Mouse (Mus musculus) spleen, postnatal 10 days (tissue): ENCODE results near the gene Ap3b2.
"Not testable (repeated sequence)": the region's sequence is repeated elsewhere in the genome, so short reads cannot be mapped to it uniquely, and the experiment has no call there.

Source experiments
- DNase-seq, 2 experiments: peaks; one replicate each; pipeline ENCODE4 v3.0.0; 2021 to 2022; ENCODE audit warnings: low spot score in 2 of 2

Ap3b2 gene

DNA sequence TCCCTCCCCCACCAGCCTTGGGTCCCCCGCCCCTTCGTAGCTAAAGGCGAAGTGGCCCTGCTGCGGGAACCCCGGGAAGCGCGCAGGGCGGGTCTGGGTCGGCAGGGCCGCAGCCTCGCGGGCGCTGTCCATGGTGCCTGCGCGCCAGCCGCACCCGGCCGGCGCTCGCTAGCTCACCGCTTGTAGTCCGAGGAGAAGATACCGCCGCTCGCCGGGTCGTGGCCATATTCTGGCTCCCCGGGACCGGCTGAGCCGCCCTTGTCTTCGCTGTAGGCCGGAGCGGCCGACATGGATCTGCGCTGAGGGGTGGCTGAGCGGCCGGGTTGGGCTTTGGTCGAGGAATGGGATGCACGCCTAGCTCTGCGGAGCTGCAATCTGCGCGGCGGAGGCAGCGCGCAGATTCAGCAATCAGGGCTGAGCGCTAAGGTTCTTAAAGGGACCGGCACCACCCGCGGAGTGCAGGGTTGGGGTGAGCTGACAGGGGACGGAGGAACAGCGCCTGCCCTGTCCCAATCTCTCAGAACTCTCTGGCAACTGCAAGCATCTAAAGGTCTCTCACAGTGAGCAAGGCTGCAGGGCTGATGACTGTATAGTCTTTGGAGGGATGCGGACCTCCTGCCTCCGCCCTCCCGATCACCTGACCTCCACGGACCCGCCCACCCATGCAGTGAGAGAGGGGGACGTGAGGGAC lies at the start of gene Ap3b2:
Gene Ap3b2 (minus strand): TSS at position 595 of the 691 bp plus-strand sequence.
- peak; percentile 11 to 59 for DNase-seq

DNA sequence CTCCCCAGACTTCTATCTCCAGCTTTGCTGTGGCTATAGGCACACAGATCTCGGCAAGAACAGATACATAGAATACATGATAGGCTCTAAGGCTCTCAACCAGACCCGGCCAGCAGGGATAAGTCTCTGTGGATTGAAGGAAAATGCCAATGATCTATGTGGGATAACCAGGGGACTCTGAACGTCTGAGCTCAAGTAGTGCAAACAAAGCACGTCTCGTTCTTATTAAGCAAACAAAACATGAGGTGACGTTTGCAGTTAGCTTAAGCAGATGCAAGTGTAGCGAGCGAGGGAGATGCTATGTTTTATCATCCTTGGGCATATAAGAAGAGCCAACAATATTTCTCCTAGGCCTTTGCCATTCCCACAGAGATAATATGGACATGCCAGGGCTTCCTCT lies 49.2 kb upstream of the Ap3b2 start:
- no peak for DNase-seq

DNA sequence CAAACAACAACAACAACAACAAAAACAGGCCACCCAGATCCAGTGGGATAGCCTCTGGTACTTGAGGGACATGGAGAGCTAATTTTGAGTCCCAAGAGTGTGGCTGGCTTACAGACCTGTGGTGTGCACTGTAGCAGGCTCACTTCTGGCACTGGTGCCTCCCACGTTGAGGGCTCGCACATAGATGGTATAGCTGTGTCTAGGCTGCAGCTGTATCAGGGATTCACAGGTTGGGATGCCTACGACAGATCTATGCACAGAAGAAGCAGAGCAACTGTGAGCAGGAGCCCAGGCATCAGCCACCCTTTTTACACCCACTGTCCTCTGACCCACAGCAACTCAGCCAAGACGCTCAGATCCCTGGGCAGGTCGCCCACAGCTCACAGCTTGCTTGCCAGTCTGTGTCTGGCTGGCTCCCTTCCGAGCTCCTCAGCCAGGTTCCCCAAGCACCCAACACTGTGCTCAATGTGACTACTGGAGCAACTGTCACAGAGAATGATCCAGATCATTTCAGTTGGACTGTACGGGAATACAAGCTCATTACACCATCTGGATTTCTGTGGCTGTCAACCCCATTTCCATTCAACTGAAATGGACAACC lies 48.3 kb upstream of the Ap3b2 start:
- no peak for DNase-seq

DNA sequence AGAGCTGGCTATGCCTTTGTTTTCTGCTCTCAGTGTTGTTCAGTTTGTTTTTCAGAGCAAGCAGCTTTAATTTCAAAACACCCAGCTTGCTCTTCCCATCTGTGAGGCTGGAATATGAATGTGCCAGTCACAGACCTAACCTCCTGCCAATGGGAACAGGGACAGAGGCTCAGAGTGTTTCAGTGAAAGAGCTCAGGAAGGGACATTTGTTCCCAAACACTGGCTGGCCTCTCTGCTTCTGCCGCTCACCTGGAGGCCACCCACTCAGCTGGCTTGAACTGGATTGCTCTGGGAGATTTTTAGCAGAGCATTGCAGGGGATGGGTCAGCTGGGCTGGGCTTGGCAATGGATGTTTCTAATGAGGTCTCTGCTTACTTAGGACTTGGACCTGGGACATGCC lies 47.3 kb upstream of the Ap3b2 start:
- DNase-seq, result no peak

DNA sequence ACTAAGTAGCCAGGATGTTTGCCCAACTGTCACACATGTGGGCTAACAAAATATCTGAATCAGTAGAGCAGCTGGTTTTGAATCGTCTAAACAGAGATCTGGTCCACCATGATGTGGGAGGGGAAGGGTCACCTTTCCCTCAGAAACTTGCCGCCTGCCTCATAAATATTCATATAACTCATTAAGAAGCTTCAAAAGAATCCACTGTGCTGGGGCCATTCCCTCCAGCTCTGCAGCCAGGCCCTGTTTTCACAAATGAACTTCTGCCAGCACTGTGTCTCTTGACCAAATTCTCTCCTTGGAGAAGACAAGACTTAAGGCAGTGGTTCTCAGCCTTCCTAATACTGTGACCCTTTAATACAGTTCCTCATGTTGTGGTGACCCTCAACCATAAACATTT lies 45.8 kb upstream of the Ap3b2 start:
- no peak for DNase-seq

DNA sequence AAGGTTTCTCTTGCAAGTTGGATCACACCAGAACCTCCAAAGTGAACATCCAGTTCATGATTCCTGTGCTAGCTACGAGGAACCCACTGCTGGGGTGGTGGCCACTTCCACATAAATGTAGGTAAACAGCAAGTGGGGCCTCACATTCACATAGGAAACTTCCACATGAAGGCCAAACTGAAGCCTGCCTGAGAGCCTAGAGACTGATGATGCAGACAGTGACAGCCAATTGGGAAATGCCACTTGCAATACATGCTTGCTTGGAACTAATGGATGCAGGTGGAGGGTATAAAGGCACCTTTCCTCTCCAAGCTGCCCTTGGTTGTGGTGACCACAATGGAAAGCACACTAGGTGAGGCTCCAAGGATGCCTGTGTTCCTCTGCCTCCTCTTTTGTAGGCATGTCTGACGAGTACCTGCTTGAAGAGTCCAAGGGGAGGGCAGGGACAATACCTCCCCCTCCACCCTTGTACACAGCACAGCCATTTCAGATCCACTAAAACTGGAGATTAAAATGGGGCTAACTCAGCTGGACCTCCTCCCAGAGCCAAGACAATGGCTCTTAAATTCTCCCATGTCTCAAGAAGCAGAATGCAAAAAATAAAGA lies 44.4 kb upstream of the Ap3b2 start:
- DNase-seq, result no peak

DNA sequence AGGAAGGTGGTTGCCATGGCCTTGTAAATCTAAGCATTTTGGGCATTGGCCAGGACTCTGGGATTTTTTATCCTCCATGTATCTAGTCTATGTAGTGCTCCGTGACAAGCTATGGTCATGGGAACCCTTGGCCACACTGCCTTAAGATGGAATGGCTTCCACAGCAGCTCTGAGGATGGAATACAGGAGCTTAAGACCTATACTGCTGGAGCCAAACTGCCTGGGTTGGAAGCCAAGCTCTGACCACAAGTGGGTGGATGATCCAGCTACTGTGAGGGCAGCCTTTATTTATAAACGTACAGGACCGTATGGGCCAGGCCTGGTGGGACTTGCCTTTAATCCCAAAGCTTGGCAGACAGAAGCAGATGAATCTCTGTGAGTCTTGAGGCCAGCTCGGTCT lies 42.8 kb upstream of the Ap3b2 start:
- DNase-seq, result no peak

DNA sequence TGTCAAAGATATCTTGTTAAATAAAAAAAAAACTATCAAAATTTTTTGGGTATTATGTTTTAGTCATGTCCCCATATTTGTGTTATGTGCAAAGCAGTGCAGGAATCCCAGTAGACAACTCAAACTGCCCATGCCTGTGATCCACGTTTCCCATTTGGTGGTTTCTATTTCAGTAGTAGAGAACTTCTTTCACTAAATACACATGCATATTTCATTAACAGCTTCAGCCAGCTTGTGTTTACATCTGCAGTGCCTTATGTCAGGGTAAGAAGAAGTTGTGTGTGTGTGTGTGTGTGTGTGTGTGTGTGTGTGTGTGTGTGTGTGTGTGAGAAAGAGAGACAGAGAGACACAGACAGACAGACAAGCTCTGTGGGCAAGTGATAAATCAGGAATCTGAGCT lies 37.7 kb upstream of the Ap3b2 start:
- no peak for DNase-seq

DNA sequence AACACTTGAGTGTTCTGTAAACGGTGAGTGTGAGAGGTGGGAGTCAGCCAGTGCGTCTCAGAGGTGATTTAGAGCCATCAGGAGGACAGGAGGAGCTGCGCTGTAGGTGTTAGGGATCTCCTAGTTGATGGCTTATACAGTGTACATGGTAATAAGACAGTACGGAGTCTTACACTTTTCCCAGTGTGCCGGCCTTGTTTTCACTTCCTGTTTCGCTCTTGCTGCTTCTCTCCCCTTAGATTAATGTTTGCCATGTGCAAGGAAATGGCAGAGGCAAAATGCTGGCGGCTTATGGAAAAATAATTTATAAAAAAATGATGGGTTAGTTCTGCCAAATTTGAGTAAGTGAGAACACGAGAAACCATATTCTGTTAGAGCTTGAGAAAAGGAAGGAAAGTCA lies 35.2 kb upstream of the Ap3b2 start:
- no peak for DNase-seq

DNA sequence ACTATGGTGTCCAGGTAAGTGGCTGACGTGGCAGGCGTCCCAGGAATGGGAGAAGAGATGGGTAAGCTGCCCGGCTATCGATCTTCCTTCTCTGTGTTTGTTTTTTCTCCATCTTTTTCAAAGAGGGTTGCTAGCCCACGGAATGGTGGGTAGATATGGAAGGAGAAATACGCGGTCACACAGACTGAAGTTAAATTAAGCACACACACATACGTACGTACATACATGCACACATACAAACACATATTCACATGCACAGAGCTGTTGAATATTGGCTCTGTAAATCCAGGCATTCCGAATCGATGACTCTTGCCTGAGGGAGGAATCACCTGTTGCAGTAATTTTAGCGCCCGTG lies 29.9 kb upstream of the Ap3b2 start:
- DNase-seq, result no peak

DNA sequence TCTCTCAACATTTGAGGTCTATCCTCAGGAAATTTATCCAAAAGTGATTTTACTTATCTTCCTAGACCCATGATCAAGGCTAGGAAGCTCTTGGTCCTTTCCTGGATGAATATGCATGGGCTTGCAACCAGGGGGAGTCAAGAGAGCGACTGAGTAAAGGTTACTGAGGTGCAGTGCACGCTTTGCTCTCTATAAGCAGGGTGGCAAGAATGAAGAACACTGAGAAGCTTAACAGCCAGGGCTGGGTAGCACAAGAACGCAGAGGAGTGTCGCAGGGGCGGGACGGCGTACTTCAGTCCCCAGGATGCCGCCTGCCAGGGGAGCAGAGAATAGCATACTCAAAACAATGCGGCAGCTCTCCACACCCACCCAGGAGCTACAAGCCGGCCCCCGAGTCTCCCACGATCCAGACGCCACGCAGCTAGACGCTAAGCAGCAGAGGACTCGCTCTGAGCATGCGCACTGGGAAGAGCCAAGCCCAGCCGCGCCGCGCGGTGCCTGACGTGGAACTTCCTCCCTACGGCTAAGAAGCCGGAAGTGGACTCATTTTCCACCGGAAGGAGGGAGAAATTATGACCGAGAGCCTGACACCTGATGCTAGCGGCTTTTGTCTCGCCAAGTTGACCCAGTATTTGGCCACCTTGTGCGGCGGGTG lies 29.4 kb upstream of the Ap3b2 start:
- DNase-seq, result peak; percentile 73 to 90

DNA sequence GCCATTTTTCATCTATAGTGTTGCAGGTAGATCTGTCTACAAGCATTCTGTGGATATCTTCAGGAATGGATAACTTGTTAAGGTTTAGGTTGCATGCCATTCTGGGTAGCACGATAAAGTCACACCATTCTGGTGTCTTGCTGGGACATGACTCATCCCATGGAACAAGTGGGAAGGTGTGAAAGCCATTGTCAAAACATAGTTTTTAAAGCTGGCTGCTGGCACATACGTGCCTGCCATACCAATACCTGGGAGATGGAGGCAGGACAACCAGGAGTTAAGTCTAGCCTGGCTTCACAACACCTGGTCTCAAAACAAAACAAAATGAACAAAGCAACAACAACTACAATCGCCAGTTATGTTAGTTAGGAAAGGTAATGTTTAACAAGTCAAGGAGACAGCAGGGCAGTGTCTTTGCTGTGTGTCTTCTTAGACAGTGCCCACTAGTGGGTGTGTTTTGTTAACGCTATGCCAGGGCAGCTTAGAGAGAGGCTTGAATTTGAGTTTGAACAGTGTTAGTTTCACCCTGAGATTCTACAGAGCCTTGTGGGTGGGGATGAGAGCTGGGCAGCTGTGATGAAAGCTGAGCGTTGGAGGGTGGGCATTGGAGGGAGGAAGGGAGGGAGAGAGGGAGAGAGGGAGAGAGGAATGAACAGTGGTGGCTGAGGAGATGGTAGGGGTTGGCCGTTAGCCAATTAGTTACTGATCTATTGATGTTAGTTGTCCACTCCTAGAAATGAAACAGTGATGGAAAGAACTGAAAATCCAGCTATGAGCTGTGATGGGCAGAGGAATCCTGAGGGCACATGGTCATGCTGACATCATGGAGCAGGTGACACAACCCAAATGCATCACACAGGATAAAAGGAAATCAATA lies 22.7 kb upstream of the Ap3b2 start:
- no peak for DNase-seq

DNA sequence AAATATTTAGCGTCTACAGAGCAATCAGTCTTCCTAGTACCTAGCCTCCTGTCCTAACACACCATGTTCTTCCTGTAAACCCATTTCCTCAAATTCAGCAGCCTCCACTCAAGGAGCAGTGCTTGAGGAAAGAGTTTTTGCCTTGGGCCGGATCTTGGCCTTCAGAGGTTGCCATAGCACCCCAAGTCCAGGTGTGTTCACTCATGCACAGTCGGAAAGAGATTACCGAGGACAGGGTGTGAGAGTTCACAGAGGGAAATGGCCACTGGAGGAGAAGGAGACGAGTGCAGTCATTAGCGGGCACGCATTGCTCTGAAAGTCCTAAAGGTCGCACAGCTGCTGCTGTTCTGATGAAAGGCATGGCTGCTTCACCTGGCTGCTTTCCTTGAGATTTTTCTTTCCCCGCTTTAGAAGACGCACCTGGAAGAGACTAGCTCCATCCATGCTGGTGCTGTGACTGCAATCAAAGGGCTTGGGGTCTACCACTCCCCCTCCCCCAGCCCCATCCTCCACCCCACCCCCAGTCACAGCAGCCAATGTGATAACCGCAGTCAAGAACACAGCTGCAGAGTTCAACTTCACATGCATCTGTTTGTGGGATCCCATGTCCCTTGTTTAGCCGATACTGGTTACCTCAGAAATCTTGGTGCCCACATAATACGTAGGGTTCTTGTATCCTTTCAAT lies 21.3 kb upstream of the Ap3b2 start:
- no peak for DNase-seq

DNA sequence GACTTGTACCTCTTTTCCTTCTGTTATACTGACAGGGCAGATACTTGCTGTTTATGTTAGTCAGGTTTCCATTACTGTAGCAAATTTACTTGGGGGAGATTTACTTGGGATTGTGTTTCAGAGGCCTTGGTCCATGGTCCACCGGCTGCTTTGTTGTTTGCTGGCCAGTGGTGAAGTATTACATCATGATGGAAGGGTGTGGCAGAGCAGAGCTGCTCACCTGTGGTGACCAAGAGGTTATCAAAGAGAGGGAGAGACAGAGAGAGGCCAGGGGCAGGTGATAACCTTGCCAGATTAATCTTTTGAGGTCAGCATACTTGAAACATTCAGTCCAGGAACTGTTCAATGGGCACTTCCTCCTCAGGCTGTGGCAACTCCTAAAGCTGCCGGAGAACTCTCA lies 7.3 kb upstream of the Ap3b2 start:
- DNase-seq, result no peak

DNA sequence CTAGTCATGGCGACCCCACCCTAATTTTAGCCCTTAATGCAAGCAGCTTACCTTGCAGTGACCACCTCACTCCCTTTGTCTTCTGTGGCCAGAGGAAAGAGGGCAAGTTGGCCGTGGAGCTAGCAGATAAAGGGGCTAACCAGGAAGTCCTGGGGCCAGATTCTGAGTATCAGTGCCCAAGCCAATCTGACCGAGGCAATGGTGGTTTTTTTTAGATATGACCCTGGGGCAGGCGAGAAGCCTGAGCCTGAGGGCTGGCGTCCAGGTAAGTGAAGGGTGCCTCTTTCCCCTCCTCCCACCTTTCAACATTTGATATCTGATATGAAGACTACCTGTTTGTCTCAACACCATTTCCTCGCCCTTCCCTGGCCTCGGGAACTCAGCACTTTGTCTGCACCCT lies 4.5 kb upstream of the Ap3b2 start, which contains the start of gene BC048679:
Gene BC048679 (minus strand): TSS at position 101 of the 400 bp plus-strand sequence.
- DNase-seq, result no peak

DNA sequence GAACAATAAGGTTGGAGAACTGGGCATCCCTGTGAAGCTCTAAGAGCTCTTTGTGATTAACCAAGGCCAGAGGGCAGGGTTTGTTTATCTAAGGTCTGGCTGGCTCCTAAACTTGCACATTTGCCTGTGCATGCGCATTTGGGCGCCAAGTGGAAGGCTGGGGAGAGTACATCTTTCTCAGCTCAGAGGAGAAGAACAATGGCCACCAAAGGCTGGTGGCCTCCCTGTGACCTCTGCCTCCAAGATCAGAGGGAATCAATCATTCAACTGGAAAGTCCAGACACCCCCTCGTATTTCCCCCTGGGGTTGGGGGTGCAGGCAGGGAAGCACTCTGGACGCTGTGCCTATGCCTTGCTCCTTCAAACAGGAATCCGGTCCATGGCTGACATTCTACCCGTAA lies 3.4 kb upstream of the Ap3b2 start:
- DNase-seq, result no peak

DNA sequence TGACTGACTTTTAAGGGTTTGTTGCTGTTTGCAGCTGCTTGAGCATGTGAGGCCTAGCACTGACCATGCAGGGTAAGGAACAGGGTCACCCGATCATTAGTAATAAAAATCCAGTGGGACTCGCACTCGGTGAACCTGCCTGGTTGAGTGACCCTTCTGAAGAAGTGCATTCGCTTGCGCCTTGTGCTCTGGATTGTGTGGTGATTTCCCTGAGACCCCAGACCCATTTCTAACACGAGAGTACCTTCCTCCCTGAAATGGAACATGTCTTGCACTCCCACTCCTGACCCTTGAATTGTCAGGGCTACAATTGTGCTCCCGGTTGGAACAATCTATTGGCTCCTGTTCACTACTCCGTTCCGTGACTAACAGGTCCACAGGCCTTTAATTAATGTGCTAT lies 1.1 kb downstream of the Ap3b2 start:
- no peak for DNase-seq

DNA sequence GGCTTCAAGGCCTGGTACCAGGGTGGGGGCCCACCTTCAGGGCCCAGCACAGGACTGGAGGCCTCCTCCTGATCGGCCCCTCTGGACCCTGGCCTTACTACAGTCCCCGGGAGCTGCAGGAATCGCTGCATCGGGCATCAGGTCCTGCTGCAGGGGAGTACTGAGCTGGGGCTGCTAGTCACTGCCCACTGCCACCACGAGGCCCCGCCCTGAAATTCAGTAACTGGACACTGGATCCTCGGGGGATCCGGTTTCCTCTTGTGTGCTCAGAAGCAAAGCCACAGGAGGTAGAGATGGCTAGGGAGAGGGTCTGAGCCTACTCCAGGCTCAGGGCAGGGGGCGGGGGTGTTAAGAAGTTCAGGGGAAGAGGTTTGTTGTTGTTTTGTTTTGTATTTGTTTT lies 4.1 kb downstream of the Ap3b2 start:
- DNase-seq, result no peak

DNA sequence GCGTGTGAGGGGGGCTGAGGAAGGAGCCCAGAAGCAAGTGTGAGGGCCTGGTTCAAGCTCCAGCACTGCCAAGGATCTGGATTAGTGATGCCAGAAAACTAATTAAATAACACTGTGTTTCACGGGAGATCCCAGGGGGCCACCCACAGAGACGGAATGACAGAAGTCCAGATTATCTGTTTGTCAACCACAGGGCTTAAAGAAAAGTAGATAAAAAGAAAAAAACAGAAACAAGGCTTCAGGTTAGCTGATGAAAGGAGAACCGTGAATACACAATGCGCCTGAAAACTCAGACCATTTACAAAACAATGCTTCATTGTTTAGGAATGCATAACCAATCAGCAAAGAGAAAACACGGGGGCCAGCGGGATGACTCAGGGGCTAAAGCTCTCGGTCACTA lies 12.9 kb downstream of the Ap3b2 start:
- no peak for DNase-seq

DNA sequence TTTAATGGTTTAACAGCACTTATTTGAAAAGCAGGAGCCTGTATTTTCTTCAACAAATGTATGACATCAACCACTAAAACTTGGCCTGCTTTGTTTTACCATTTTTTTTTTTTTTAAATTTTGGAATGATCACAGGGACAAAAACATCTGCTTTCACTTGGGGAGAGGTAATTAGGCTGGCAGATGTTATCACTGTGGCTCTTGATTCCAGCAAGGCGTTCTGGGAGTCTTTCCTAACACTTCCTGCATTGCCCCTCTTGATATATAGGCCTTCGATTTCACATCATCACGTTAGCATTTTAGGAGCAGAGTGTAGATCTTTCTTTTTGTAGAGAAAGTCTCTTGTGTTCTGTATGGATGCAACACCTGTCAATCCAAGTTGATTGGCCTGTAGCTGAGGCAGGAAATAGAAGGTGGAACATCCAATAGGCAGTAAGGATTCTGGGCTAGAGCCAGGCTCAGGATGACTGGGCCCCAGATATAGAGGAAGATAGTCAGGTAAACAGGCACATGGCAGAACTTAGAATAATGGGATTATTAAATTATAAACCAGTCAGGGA lies 14.1 kb downstream of the Ap3b2 start:
- DNase-seq, result no peak

DNA sequence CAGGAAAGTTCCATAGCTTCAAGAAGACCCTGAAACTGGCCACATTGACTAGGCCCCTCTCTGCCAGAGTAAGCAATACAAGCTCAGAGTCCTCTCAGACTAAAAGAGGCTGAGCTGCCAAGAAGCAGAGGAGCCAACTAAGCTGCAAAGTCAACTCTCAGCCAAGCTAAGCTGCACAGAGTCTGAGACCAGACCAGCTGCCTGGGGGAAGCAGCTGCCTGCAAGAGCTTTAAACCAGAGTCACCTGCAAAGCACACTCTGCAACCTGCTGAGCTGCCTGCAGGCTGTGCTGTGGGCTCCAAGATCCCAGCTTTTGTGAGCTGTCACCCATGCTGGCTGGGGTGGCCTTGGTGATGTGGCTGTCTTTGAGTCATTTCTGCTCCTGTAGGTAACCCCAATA lies 15.5 kb downstream of the Ap3b2 start:
- not testable (repeated sequence) for DNase-seq
